Mouse (Mus musculus) c-Kit-negative CD71-positive TER-119-positive erythroid progenitor cells, embryonic 14.5 days (primary cell): ENCODE results near the gene Rgs7.

Experiments used
- DNase-seq: peaks from one replicate; pipeline ENCODE4 v3.0.0-alpha.2; 2013; ENCODE audit warnings: low read depth, low spot score

Gene Rgs7

GRCm38 (mm10) chr1:175178733-175179132 lies 313.6 kb downstream of the Rgs7 start:
- no peak for DNase-seq

DNA sequence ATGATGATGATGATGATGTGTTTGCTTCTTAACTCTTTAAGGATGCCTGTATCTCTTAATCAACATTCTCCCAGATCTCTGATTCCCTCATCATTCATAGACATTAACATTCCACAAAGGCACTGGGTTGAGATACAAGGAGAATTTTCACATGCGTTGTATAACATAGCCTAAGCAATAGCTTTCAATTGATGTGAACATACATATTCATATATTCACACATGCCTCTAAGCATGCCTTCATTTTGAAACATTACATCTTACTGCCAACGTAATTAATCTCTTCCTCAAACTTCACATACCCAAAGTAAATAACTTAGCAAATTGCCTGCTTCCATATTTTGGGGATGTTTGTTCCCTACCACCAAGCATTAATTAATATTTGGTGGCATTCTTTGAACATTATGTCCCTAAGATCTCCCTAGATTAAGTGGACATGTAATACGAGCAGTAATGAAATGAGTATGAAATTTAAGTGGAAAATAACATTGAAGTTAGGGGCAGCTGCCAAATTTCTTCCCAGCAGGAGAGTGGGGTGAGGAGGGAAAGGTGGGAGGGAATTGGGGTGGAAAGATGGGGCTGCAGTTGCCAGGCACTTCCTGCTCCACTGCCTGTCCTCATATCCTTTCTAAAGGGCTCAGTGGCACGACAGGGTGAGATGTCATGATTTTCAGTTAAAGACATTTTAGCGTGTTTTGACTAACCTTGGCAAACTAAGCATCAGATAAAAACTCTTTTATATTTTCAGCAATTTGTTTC lies 317.2 kb downstream of the Rgs7 start:
- DNase-seq, result no peak

- no peak for DNase-seq
These were observed 336.8 kb downstream of the Rgs7 start for GRCm38 (mm10) chr1:175155469-175155868.

- no peak for DNase-seq
These were observed 349.2 kb downstream of the Rgs7 start for GRCm38 (mm10) chr1:175143051-175143450.

- no peak for DNase-seq
These were observed 363.8 kb downstream of the Rgs7 start for GRCm38 (mm10) chr1:175128525-175128924.

GRCm38 (mm10) chr1:175124416-175124815 lies 367.9 kb downstream of the Rgs7 start:
- no peak for DNase-seq

DNA sequence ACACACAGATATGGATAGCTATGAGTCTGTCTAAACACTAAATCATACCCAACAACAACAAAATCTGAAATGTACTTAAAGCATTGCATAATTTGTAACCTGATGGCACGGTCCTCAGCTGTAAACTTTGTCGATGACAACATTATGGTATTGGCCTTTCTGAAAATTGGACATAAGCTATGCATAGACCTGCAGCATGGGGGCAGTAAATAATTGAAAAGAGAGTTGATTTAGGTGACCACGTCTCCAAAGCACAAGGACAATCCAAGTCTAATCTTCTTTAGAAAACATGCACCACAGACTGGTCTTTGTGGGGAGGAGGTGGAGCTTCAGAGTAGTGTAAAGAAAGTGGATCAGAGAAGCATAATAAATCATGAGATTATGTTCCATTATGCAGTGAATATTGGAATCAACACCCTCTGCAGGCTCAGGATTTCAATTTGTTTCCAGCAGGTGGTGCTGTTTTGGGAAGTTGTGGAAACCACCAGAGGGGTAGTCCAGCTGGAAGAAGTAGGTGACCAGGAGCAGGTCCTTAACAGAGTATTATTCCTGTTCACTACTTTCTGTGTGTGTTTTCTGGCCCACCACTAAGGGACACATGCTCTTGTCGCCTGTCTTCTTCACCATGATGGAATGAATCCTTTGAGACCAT lies 373.3 kb downstream of the Rgs7 start:
- no peak for DNase-seq

- DNase-seq, result no peak
These were observed 383.9 kb downstream of the Rgs7 start for GRCm38 (mm10) chr1:175108270-175108860.

DNA sequence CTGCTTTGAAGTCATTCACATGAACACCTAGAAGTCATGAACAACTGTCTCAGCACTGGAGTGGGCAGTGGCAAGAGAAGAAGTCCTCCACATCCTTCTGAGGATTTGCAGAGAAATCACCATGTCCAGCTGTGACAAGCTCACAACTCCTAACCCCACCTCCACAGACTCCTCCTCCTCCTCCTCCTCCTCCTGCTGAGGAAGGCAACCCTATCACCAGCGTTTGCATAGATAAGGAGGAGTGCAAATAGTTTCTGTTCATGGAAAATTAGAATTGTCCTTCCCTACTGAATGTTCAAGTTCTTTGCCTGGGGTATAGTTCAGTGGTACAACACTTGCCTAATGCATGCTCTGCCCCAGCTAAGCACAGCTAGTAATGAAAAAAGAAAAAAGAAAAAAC lies 386.0 kb downstream of the Rgs7 start:
- no peak for DNase-seq

DNA sequence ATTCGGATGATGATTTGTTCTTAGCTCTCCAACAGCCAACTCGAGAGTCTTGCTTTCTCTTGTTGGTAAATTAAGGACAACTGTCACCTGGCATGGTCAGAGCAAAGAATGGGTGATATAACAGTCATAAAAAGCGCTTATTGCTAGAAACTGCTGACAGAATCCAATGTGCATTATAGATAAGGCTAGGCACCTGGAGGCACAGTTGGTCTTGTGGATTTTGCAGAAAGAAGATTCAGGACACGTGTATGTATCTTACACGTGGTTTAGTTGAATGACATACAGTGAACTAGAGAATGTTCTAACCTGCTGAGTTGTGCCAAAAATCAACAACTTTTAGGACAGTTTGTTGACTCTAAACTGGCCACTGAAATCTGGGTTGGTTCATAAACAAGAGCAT lies 386.9 kb downstream of the Rgs7 start:
- DNase-seq, result no peak

DNA sequence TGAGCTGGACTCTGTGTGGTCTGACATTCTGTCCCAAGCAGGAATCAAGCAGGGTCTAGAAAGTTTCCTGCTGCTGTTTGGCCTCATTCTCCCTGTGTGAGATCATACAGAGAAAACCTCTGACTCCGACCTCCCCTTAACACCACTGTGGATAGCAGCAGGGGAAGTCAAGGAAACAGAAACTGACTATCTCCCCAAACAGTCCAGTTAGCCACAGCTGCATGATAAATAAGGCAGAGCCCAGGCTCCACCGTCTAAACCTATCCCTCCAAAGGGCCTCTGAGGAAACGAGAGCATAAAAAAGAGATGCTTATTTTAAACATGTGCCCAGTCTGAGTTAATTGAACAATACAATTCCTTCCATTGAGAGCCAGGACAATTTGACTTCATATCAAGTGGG lies 395.3 kb downstream of the Rgs7 start:
- no peak for DNase-seq

DNA sequence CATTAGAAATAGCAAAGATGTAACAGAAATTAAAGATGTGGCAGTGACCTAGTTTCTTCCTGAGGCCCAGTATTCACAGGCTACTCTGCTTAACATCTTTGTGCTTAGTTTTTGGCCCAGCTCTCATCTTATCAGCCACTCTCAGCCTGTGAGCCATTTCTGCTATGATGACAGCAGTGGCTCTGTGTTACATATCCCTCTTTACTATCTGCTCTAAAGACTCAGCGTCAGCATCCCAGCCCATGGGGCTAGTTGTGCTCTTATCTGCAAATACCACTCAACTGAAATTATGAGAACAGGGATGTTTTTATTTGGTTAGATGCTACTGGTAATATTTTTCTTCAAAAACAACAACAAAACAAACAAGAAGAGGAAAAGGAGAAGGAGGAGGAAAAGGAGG lies 410.2 kb downstream of the Rgs7 start:
- DNase-seq, result no peak

GRCm38 (mm10) chr1:175079819-175080608 lies 412.3 kb downstream of the Rgs7 start:
- DNase-seq, result no peak

DNA sequence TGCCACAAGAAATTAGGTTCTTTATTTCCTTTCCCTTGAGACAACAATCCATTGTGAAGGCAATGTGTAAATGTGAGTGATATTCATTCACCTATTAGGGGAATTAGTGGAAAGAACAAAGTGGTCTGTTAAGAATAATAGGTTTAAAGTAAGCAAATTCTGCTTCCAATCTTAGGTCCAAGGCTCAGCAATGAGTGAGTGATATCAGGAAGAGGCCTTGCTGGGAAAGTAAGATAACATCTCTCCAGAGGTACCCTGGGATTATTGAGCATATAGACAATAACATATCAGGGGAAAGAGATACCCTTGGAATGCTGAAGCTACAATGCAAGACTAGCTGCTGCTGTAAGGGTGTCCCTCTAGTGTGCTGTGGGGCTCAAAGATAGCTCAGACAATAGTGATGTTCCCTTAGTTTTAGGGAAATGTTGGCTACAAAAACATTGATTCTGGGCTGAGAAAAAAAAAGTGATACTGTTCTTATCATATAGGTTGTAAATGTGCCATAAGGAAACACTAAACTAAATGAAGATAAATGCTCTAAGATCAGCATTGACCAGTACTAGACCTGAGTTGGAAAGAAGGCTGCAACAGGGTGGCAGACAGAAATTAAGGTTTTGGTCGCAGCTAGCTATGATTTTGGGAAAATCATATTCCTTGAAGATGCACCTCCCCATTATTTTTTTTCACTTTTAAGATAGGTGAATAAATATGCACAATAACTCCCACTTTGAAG lies 418.6 kb downstream of the Rgs7 start:
- no peak for DNase-seq

GRCm38 (mm10) chr1:175069758-175070290 lies 422.5 kb downstream of the Rgs7 start:
- DNase-seq, result no peak

GRCm38 (mm10) chr1:175049121-175049520 lies 443.2 kb downstream of the Rgs7 start:
- DNase-seq, result no peak

GRCm38 (mm10) chr1:175041167-175041817 lies 451.0 kb downstream of the Rgs7 start:
- no peak for DNase-seq

DNA sequence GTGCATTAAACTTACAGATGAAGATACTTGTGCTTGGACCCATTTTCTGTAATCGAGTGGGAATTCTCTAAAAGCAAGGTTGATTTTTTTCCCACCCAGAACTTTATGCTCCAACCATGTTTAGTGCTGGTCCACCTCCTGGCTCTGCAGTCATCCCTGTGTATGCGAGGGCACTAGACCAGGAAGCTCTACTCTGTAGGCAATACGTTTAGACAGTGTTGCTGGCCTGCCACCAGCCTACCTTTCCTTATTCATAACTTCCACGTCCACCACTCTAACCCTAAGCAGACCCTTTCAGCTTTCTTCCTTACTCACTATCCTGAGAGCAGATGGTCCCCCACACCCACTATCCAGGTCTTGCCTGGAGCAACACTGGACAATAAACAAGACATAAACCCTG lies 452.3 kb downstream of the Rgs7 start:
- no peak for DNase-seq

GRCm38 (mm10) chr1:175039567-175039966 lies 452.7 kb downstream of the Rgs7 start:
- DNase-seq, result no peak

GRCm38 (mm10) chr1:175035461-175035860 lies 456.8 kb downstream of the Rgs7 start:
- DNase-seq, result no peak

DNA sequence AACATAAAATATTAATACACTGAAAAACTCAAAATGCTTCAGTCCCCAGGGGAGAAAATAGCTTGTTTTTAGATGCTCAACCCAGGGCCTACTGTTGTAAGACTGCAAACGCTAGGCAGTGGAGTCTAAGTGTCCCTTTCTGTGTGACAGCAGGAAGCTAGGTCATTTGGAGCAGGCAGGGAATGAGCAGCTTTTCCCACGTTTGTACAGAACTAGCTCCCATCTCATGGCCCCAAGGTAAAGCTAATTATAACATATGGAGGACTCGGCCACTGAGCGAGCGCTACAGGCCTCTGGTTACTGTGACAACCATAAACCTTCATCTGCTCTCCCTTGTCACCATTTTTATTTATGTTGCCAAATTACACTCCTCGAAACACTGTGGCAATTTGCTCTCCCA lies 460.3 kb downstream of the Rgs7 start:
- no peak for DNase-seq
